Mouse (Mus musculus) embryonic stem cell, embryonic (primary cell): ENCODE results near the gene Obp2a.
"Not testable (repeated sequence)": the region's sequence is repeated elsewhere in the genome, so short reads cannot be mapped to it uniquely, and the experiment has no call there.

Experiments used
- CTCF ChIA-PET, 4 experiments: fragments of 300-600 bp in 2 of 4; fragments of 350-600 bp in 2 of 4; sonication (Branson Sonifier 250); formaldehyde crosslinking; loops; one replicate each; lab custom pipeline; 2022; ENCODE audit warnings: inconsistent platforms in 2 of 4; lab: Charles Lee
- POLR2A ChIA-PET, 4 experiments: fragments of 300-600 bp in 2 of 4; fragments of 350-600 bp in 2 of 4; sonication (Branson Sonifier 250); formaldehyde crosslinking; loops; one replicate each; lab custom pipeline; 2022; ENCODE audit warnings: antibody characterized with exemption in 4 of 4, inconsistent platforms in 1 of 4; lab: Charles Lee

Obp2a gene

GRCm38 (mm10) chr2:25699743-25700142 is at the start of gene Obp2a:
Obp2a (plus strand) TSS chr2:25700043.
- POLR2A ChIA-PET, CTCF ChIA-PET: not testable (repeated sequence)

- CTCF ChIA-PET = interaction anchor here in 3 of 4 experiments (0.5 to 1.5 kb wide), 3 partner anchors 31 to 279 kb away, joined by 4 read pairs; partner anchors contain the start of gene Tmem141 (in 1 of the 3)
- POLR2A ChIA-PET = interaction anchor here in 1 of 4 experiments (0.6 kb wide), 1 partner anchor 25 kb away, joined by 4 read pairs; the partner anchor contains the start of gene Fcna
Measured at GRCm38 (mm10) chr2:25652902-25653301, 46.9 kb upstream of the Obp2a start, which contains the start of gene Lcn8. Lcn8 (plus strand) TSS chr2:25653120.

GRCm38 (mm10) chr2:25654502-25654901 is 45.3 kb upstream of the Obp2a start:
- ChIA-PET POLR2A (no interaction called here), CTCF (no interaction called here)

- ChIA-PET POLR2A (interaction anchor here in 1 of 4 experiments (0.9 kb wide), 1 partner anchor 150 kb away, joined by 3 read pairs; no protein-coding TSS in a partner anchor), CTCF (interaction anchor here in 1 of 4 experiments (0.6 kb wide), 1 partner anchor 16 kb away, joined by 3 read pairs; no protein-coding TSS in a partner anchor)
Measured at GRCm38 (mm10) chr2:25656691-25657090, 43.2 kb upstream of the Obp2a start.

GRCm38 (mm10) chr2:25657246-25657645 is 42.6 kb upstream of the Obp2a start:
- ChIA-PET POLR2A (interaction anchor here in 1 of 4 experiments (0.9 kb wide), 1 partner anchor 149 kb away, joined by 3 read pairs; no protein-coding TSS in a partner anchor), CTCF (interaction anchor here in 1 of 4 experiments (0.6 kb wide), 1 partner anchor 24 kb away, joined by 6 read pairs; no protein-coding TSS in a partner anchor)

GRCm38 (mm10) chr2:25657652-25658051 is 42.2 kb upstream of the Obp2a start, which contains the start of gene Lcn5:
Lcn5 (plus strand) TSS chr2:25657952.
- CTCF ChIA-PET = interaction anchor here in 1 of 4 experiments (0.6 kb wide), 1 partner anchor 25 kb away, joined by 6 read pairs; no protein-coding TSS in a partner anchor

GRCm38 (mm10) chr2:25660279-25660678 is 39.6 kb upstream of the Obp2a start:
- POLR2A ChIA-PET = no interaction called here
- CTCF ChIA-PET = no interaction called here

More at GRCm38 (mm10) chr2:25657652-25658051, 42.2 kb upstream of the Obp2a start, which contains the start of gene Lcn5:
- POLR2A ChIA-PET = no interaction called here

- ChIA-PET POLR2A (no interaction called here), CTCF (interaction anchor here in 1 of 4 experiments (1.1 to 2.5 kb wide), 3 partner anchors 33 to 175 kb away, joined by 3 to 5 read pairs (median 4); no protein-coding TSS in a partner anchor)
Measured at GRCm38 (mm10) chr2:25661245-25661970, 38.4 kb upstream of the Obp2a start.

GRCm38 (mm10) chr2:25663511-25663910 is 36.3 kb upstream of the Obp2a start:
- POLR2A ChIA-PET = no interaction called here
- CTCF ChIA-PET = interaction anchor here in 3 of 4 experiments (0.6 to 2.5 kb wide), 8 partner anchors 31 to 324 kb away, joined by 3 to 5 read pairs (median 4); no protein-coding TSS in a partner anchor

GRCm38 (mm10) chr2:25664125-25664524 is 35.7 kb upstream of the Obp2a start:
- ChIA-PET POLR2A (no interaction called here), CTCF (interaction anchor here in 2 of 4 experiments (0.6 to 2.5 kb wide), 6 partner anchors 30 to 324 kb away, joined by 3 to 5 read pairs (median 4); no protein-coding TSS in a partner anchor)

GRCm38 (mm10) chr2:25666516-25666915 is 33.3 kb upstream of the Obp2a start:
- POLR2A ChIA-PET = interaction anchor here in 1 of 4 experiments (0.6 kb wide), 1 partner anchor 116 kb away, joined by 3 read pairs; no protein-coding TSS in a partner anchor
- CTCF ChIA-PET = interaction anchor here in 1 of 4 experiments (0.6 kb wide), 1 partner anchor 713 kb away, joined by 4 read pairs; no protein-coding TSS in a partner anchor

GRCm38 (mm10) chr2:25676486-25676885 is 23.4 kb upstream of the Obp2a start, which contains the start of gene Lcn6:
Lcn6 (plus strand) TSS chr2:25676786.
- CTCF ChIA-PET = no interaction called here
- POLR2A ChIA-PET = no interaction called here

- ChIA-PET POLR2A (no interaction called here), CTCF (no interaction called here)
Measured at GRCm38 (mm10) chr2:25679559-25679958, 20.3 kb upstream of the Obp2a start.

- CTCF ChIA-PET = interaction anchor here in 2 of 4 experiments (1.0 to 2.1 kb wide), 2 partner anchors 12 kb away, joined by 3 to 10 read pairs; no protein-coding TSS in a partner anchor
- POLR2A ChIA-PET = interaction anchor here in 1 of 4 experiments (0.5 kb wide), 1 partner anchor 194 kb away, joined by 3 read pairs; no protein-coding TSS in a partner anchor
Measured at GRCm38 (mm10) chr2:25682426-25682825, 17.4 kb upstream of the Obp2a start, which contains the start of gene Lcn10. Lcn10 (plus strand) TSS chr2:25682726.

GRCm38 (mm10) chr2:25686941-25687340 is 12.9 kb upstream of the Obp2a start:
- ChIA-PET CTCF (interaction anchor here (0.6 to 1.1 kb wide), 11 partner anchors 9 to 722 kb away, joined by 3 to 12 read pairs (median 4); no protein-coding TSS in a partner anchor), POLR2A (interaction anchor here in 3 of 4 experiments (0.7 to 1.5 kb wide), 5 partner anchors 8 to 891 kb away, joined by 3 to 10 read pairs (median 3); partner anchors contain the start of gene Bmyc (in 1 of the 3))

- POLR2A ChIA-PET = interaction anchor here in 3 of 4 experiments (0.6 to 4.2 kb wide), 7 partner anchors 8 to 21 kb away, joined by 3 to 25 read pairs (median 5); partner anchors contain the start of gene Bmyc (in 3 of the 3)
- CTCF ChIA-PET = interaction anchor here (0.6 to 3.5 kb wide), 33 partner anchors 9 to 459 kb away, joined by 3 to 26 read pairs (median 4); partner anchors contain the start of genes Bmyc (in 3 of the 4), Ajm1 (in 2 of the 4) and Lcn10 (in 1 of the 4)
Measured at GRCm38 (mm10) chr2:25694605-25695004, 5.2 kb upstream of the Obp2a start.

- ChIA-PET CTCF (interaction anchor here in 3 of 4 experiments (0.9 to 3.5 kb wide), 3 partner anchors 11 to 116 kb away, joined by 3 to 24 read pairs (median 3); partner anchors contain the start of genes Ajm1 (in 2 of the 3) and Bmyc (in 1 of the 3)), POLR2A (interaction anchor here in 2 of 4 experiments (0.5 to 4.2 kb wide), 3 partner anchors 10 to 1215 kb away, joined by 3 to 25 read pairs (median 6); partner anchors contain the start of gene Bmyc (in 2 of the 2))
Measured at GRCm38 (mm10) chr2:25696951-25697350, 2.9 kb upstream of the Obp2a start.

- ChIA-PET POLR2A (no interaction called here), CTCF (no interaction called here)
Measured at GRCm38 (mm10) chr2:25698696-25699095, 1.1 kb upstream of the Obp2a start.
